Mouse (Mus musculus): ENCODE data around the gene Grid1. TPM values are rescaled to one million over a fixed set of nuclear protein-coding genes. Genes with fewer than 3 reads are reported as not detected.

Grid1 gene
- polyA plus RNA-seq, 1 experiment from 2014 or later, result 2.5 TPM

- peak; percentile 34 for DNase-seq (ENCODE audit: low spot score)
- 90% methylated on average over 8 of the region's 8 CpGs for WGBS
- no peaks in the 10 kb centered on the region for H3K4me1 ChIP-seq (ENCODE audit: control insufficient read depth, insufficient read depth, low read length)
- H3K36me3 ChIP-seq (ENCODE audit: control insufficient read depth, insufficient read depth, low read length), result no peaks in the 10 kb centered on the region
- H3K9me3 ChIP-seq (ENCODE audit: control insufficient read depth, low read length), result no peaks in the 10 kb centered on the region
- no peak overlapping the region for H3K9ac ChIP-seq (ENCODE audit: low read depth, low read length)
- no peak for ATAC-seq (ENCODE audit: low read depth)
- H3K4me3 ChIP-seq (ENCODE audit: low read depth, low read length), result no peak overlapping the region
- H3K4me2 ChIP-seq (ENCODE audit: low read depth, low read length), result no peak overlapping the region
- no peaks in the 10 kb centered on the region for H3K27me3 ChIP-seq (replicated peaks; ENCODE audit: control insufficient read depth, insufficient read depth, low read length)
- no peak overlapping the region for H3K27ac ChIP-seq (replicated peaks; ENCODE audit: low read depth, low read length)
Measured at GRCm38 (mm10) chr14:35127616-35128015, 307.7 kb downstream of the Grid1 start.

- WGBS, result 80% methylated on average over 2 of the region's 2 CpGs
- Histone ChIP-seq H3K27ac (replicated peaks; ENCODE audit: low read depth, low read length) (no peak overlapping the region), H3K36me3 (ENCODE audit: control insufficient read depth, insufficient read depth, low read length) (no peaks in the 10 kb centered on the region), H3K4me3 (ENCODE audit: low read depth, low read length) (no peak overlapping the region), H3K9me3 (ENCODE audit: control insufficient read depth, low read length) (no peaks in the 10 kb centered on the region), H3K9ac (ENCODE audit: low read depth, low read length) (no peak overlapping the region), H3K4me2 (ENCODE audit: low read depth, low read length) (no peak overlapping the region), H3K27me3 (replicated peaks; ENCODE audit: control insufficient read depth, insufficient read depth, low read length) (no peaks in the 10 kb centered on the region), H3K4me1 (ENCODE audit: control insufficient read depth, insufficient read depth, low read length) (no peaks in the 10 kb centered on the region)
- ATAC-seq (ENCODE audit: low read depth) (no peak), DNase-seq (ENCODE audit: low spot score) (no peak)
Measured at GRCm38 (mm10) chr14:35135056-35135455, 315.1 kb downstream of the Grid1 start.

GRCm38 (mm10) chr14:35138069-35138468 lies 318.2 kb downstream of the Grid1 start:
- H3K27me3 ChIP-seq (replicated peaks; ENCODE audit: control insufficient read depth, insufficient read depth, low read length), result no peaks in the 10 kb centered on the region
- no peak overlapping the region for H3K27ac ChIP-seq (replicated peaks; ENCODE audit: low read depth, low read length)
- H3K9me3 ChIP-seq (ENCODE audit: control insufficient read depth, low read length), result no peaks in the 10 kb centered on the region
- ATAC-seq (ENCODE audit: low read depth) (no peak), DNase-seq (ENCODE audit: low spot score) (no peak)
- no peak overlapping the region for H3K4me3 ChIP-seq (ENCODE audit: low read depth, low read length)
- H3K4me2 ChIP-seq (ENCODE audit: low read depth, low read length), result no peak overlapping the region
- 72% methylated on average over 7 of the region's 7 CpGs for WGBS
- no peaks in the 10 kb centered on the region for H3K4me1 ChIP-seq (ENCODE audit: control insufficient read depth, insufficient read depth, low read length)
- no peak overlapping the region for H3K9ac ChIP-seq (ENCODE audit: low read depth, low read length)
- H3K36me3 ChIP-seq (ENCODE audit: control insufficient read depth, insufficient read depth, low read length), result no peaks in the 10 kb centered on the region

- H3K36me3 ChIP-seq (ENCODE audit: control insufficient read depth, insufficient read depth, low read length), result no peaks in the 10 kb centered on the region
- H3K4me1 ChIP-seq (ENCODE audit: control insufficient read depth, insufficient read depth, low read length), result no peaks in the 10 kb centered on the region
- H3K4me2 ChIP-seq (ENCODE audit: low read depth, low read length), result no peak overlapping the region
- no peaks in the 10 kb centered on the region for H3K9me3 ChIP-seq (ENCODE audit: control insufficient read depth, low read length)
- H3K4me3 ChIP-seq (ENCODE audit: low read depth, low read length), result no peak overlapping the region
- no peak for ATAC-seq (ENCODE audit: low read depth)
- 74% methylated on average over 7 of the region's 7 CpGs for WGBS
- H3K9ac ChIP-seq (ENCODE audit: low read depth, low read length), result no peak overlapping the region
- H3K27ac ChIP-seq (replicated peaks; ENCODE audit: low read depth, low read length), result no peak overlapping the region
- no peak for DNase-seq (ENCODE audit: low spot score)
- no peaks in the 10 kb centered on the region for H3K27me3 ChIP-seq (replicated peaks; ENCODE audit: control insufficient read depth, insufficient read depth, low read length)
Measured at GRCm38 (mm10) chr14:35139824-35140223, 319.9 kb downstream of the Grid1 start.

GRCm38 (mm10) chr14:35152450-35152849 lies 332.5 kb downstream of the Grid1 start:
- Histone ChIP-seq H3K4me2 (ENCODE audit: low read depth, low read length) (no peak overlapping the region), H3K4me3 (ENCODE audit: low read depth, low read length) (no peak overlapping the region), H3K36me3 (ENCODE audit: control insufficient read depth, insufficient read depth, low read length) (no peaks in the 10 kb centered on the region), H3K9ac (ENCODE audit: low read depth, low read length) (no peak overlapping the region), H3K4me1 (ENCODE audit: control insufficient read depth, insufficient read depth, low read length) (no peaks in the 10 kb centered on the region), H3K27ac (replicated peaks; ENCODE audit: low read depth, low read length) (no peak overlapping the region), H3K9me3 (ENCODE audit: control insufficient read depth, low read length) (no peaks in the 10 kb centered on the region), H3K27me3 (replicated peaks; ENCODE audit: control insufficient read depth, insufficient read depth, low read length) (no peaks in the 10 kb centered on the region)
- peak; percentile 60; the same call in 1 of the 2 replicates for ATAC-seq (ENCODE audit: low read depth)
- DNase-seq (ENCODE audit: low spot score), result peak; percentile 56
- 65% methylated on average over 3 of the region's 3 CpGs for WGBS

- ATAC-seq (ENCODE audit: low read depth) (no peak), DNase-seq (ENCODE audit: low spot score) (peak; percentile 16)
- H3K4me2 ChIP-seq (ENCODE audit: low read depth, low read length), result no peak overlapping the region
- H3K9ac ChIP-seq (ENCODE audit: low read depth, low read length), result no peak overlapping the region
- H3K4me3 ChIP-seq (ENCODE audit: low read depth, low read length), result no peak overlapping the region
- H3K36me3 ChIP-seq (ENCODE audit: control insufficient read depth, insufficient read depth, low read length), result no peaks in the 10 kb centered on the region
- H3K27ac ChIP-seq (replicated peaks; ENCODE audit: low read depth, low read length), result no peak overlapping the region
- H3K9me3 ChIP-seq (ENCODE audit: control insufficient read depth, low read length), result no peaks in the 10 kb centered on the region
- no peaks in the 10 kb centered on the region for H3K27me3 ChIP-seq (replicated peaks; ENCODE audit: control insufficient read depth, insufficient read depth, low read length)
- no peaks in the 10 kb centered on the region for H3K4me1 ChIP-seq (ENCODE audit: control insufficient read depth, insufficient read depth, low read length)
- 57% methylated on average over 3 of the region's 3 CpGs for WGBS
Measured at GRCm38 (mm10) chr14:35153701-35154277, 333.9 kb downstream of the Grid1 start.

- no peak overlapping the region for H3K4me3 ChIP-seq (ENCODE audit: low read depth, low read length)
- ATAC-seq (ENCODE audit: low read depth), result no peak
Measured at GRCm38 (mm10) chr14:35154364-35154763, 334.5 kb downstream of the Grid1 start.

GRCm38 (mm10) chr14:35157069-35157655 lies 337.3 kb downstream of the Grid1 start:
- Histone ChIP-seq H3K4me3 (ENCODE audit: low read depth, low read length) (no peak overlapping the region), H3K36me3 (ENCODE audit: control insufficient read depth, insufficient read depth, low read length) (no peaks in the 10 kb centered on the region), H3K9me3 (ENCODE audit: control insufficient read depth, low read length) (no peaks in the 10 kb centered on the region), H3K9ac (ENCODE audit: low read depth, low read length) (no peak overlapping the region), H3K27ac (replicated peaks; ENCODE audit: low read depth, low read length) (no peak overlapping the region), H3K27me3 (replicated peaks; ENCODE audit: control insufficient read depth, insufficient read depth, low read length) (no peaks in the 10 kb centered on the region), H3K4me2 (ENCODE audit: low read depth, low read length) (no peak overlapping the region), H3K4me1 (ENCODE audit: control insufficient read depth, insufficient read depth, low read length) (no peaks in the 10 kb centered on the region)
- WGBS, result 72% methylated on average over 7 of the region's 7 CpGs
- DNase-seq (ENCODE audit: low spot score) (no peak), ATAC-seq (ENCODE audit: low read depth) (no peak)

More at GRCm38 (mm10) chr14:35154364-35154763, 334.5 kb downstream of the Grid1 start:
- no peak for DNase-seq (ENCODE audit: low spot score)
- no peaks in the 10 kb centered on the region for H3K36me3 ChIP-seq (ENCODE audit: control insufficient read depth, insufficient read depth, low read length)
- 63% methylated on average over 3 of the region's 3 CpGs for WGBS
- no peaks in the 10 kb centered on the region for H3K27me3 ChIP-seq (replicated peaks; ENCODE audit: control insufficient read depth, insufficient read depth, low read length)
- no peaks in the 10 kb centered on the region for H3K9me3 ChIP-seq (ENCODE audit: control insufficient read depth, low read length)
- no peak overlapping the region for H3K27ac ChIP-seq (replicated peaks; ENCODE audit: low read depth, low read length)
- no peak overlapping the region for H3K4me2 ChIP-seq (ENCODE audit: low read depth, low read length)
- no peaks in the 10 kb centered on the region for H3K4me1 ChIP-seq (ENCODE audit: control insufficient read depth, insufficient read depth, low read length)
- no peak overlapping the region for H3K9ac ChIP-seq (ENCODE audit: low read depth, low read length)

DNA sequence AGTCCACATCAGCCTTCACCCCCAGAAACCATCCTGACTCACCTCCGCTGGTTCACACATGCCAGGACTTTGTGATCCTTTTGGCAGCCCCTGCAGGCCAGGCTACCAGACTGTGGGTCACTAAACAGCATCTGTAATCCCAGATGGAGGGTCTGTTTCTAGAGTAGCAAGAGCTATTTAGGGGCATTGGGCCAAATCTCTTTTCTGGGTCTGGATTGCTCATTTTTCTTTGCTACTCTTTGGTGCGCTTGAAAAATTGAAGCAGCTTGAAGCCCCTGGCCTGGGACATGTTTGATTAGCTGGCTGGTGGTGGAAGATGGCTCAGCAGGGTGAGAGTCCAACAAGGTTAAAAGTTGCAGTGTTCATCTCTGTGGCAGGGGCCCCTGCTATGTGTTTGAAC lies 339.4 kb downstream of the Grid1 start:
- H3K36me3 ChIP-seq (ENCODE audit: control insufficient read depth, insufficient read depth, low read length), result no peaks in the 10 kb centered on the region
- no peak for ATAC-seq (ENCODE audit: low read depth)
- WGBS, result 78% methylated on average over 2 of the region's 2 CpGs
- H3K4me2 ChIP-seq (ENCODE audit: low read depth, low read length), result no peak overlapping the region
- H3K9ac ChIP-seq (ENCODE audit: low read depth, low read length), result no peak overlapping the region
- no peaks in the 10 kb centered on the region for H3K4me1 ChIP-seq (ENCODE audit: control insufficient read depth, insufficient read depth, low read length)
- H3K27me3 ChIP-seq (replicated peaks; ENCODE audit: control insufficient read depth, insufficient read depth, low read length), result no peaks in the 10 kb centered on the region
- H3K4me3 ChIP-seq (ENCODE audit: low read depth, low read length), result no peak overlapping the region
- DNase-seq (ENCODE audit: low spot score), result no peak
- H3K27ac ChIP-seq (replicated peaks; ENCODE audit: low read depth, low read length), result no peak overlapping the region
- no peaks in the 10 kb centered on the region for H3K9me3 ChIP-seq (ENCODE audit: control insufficient read depth, low read length)

All from embryonic facial prominence, embryonic 14.5 days (tissue).